Mouse (Mus musculus) WW6 (cell line): ENCODE results near the gene Htra3.

ENCODE experiments used
- DNase-seq: peaks from one replicate; pipeline ENCODE4 v3.0.0-alpha.2; 2013; ENCODE audit warnings: low read depth, low spot score

The Htra3 gene

DNA sequence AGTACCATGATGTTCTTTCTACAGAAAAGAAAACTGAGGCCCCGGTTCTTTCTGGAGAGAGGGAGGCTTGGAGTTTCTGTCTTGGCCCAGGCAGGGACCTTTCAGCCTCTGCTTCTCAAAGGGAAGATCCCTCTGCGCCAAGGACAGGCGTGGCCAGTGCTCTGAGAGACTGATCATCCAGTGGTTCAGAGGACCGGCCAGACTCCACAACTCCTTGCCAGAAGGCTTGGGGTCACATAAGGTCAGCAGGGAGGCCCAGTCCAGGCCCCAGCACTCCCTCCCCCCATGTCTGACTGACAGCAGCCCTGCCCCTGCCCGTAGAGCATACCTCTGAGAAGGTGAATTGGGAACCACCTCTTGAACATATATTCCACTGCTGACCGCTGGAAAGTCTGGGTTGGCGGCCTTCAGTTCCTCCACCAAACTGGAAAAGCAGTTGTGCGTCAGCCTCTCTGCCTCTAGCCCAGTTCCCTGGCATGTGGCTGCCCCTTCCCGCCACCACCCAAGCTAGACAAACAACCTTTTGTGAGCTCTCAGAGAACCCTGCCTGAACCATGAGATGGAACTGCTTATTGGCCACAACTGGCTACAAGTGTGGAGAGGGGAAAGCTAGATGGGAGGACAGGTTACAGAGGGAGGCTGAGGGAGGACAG, 25.7 kb downstream of the Htra3 start:
- DNase-seq = no peak

DNA sequence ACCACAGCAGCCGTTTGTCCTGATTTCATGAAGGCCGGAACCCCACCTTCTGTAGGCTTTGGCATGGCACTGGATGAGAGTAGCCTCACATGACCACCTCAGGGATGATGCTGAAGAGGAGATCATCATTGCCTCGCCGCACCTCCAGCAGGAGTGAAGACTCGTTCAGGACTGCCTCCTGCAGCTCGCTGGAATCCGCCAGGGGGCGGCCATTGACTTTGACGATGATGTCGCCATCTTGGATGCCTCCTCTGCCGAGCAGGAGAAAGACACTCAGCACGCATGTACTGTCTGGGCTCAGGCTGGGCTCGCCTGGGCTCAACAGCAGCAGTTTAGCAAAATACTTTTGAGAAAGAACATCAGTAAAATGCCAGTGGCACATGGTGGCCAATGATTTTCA, 26.7 kb downstream of the Htra3 start:
- peak; percentile 33 for DNase-seq

DNA sequence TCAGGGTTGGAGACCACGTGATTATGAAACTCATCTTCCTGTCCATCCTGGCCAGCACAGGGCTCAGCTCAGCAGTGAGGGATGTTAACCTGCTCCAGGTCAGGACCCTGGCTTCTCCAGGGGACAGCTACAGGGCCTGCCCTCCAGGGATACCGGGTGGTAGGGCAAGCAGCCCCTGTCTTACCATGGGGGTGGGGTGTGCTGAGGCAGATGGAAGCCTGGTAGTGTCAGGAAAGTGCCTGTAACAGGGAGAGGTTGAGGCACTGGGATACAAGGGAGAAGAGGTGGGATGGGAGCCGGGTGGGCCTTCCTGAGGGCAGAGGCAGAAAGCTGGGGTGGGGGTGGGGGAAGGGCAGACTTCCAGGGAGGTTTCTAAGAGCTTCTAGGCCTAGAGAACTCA, 27.3 kb downstream of the Htra3 start:
- no peak for DNase-seq

DNA sequence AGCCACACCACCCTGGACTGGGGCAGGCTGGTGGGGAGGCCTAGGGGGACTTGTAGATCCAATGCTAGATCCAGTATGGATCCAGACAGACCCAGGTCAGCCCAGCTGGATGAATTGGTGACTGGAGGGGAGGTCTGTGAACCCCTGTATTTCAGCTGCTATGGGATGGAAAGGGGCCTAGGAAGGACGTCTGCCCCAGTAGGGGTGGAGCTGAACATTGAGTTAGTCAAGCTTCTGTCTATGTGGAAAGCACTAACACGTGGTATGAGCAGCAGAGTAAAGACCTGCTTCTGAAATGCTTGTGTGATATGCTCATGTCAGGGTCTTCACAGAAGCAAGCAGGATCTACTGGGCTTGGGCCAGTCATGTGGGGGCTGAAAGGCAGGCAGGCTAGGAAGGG, 31.4 kb downstream of the Htra3 start:
- no peak for DNase-seq

DNA sequence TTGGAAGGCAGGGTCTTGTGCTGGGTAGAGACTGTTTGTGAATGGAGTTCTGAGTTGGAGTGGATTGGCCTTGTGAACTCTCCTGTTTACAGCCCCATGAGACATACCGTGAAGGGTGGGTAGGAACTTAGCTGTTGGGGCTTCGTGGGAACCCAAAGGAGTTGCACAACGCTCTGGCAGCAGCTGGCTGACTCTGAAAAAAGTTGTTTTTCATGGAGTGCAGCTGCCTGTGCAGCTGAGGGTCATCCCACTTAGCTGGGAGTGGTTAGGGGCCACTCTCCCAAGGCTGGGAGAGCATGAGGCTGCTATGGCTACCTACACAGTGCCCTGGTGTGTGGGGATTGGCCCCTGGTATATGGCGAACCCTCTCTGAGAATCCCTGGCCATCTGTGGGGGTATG, 32.0 kb downstream of the Htra3 start:
- DNase-seq = no peak

DNA sequence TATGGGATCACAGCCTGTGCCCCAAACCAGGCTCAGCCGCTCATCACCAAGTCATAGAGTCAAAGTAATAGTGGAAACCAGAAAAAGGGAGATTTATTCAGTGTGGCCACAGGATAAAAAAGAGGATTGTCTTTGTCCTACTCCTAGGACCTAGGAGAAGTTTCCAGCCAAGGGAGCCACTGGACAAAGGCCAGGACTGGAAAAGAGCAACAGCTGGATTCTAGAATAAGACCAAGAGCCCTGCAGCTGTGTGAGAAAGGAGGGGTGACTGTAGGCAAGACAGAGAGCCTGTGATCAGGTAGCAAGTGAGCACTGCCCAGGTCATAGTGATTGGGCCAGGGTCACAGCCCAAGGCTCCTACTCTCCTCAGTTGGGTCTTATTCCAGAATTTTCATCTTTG, 32.7 kb downstream of the Htra3 start:
- no peak for DNase-seq

DNA sequence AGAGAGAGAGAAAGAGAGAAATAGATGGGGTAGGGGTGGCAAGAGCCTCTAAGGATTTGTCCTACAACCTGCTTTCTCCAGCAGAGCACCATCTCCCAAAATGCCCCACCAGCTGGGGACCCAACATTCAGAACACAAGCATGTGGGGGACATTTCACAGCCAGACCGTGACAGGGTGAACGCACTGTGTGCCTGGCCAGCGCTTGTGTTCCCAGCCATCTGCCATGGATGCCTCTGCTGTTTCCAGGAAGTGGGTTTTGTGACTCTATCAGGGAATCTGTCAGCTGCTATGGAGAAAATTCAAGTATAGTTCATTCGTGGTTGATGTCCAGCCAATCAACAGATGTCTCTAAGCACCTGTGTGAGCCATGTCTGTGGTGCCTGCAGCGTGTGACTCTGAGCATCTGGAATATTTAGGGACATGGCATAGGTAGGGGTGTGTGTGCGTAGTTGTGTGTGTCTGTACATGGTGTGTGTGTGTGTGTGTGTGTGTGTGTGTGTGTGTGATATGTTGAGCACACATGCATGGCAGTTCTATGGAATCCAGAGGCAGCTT, 33.6 kb downstream of the Htra3 start:
- DNase-seq = no peak

DNA sequence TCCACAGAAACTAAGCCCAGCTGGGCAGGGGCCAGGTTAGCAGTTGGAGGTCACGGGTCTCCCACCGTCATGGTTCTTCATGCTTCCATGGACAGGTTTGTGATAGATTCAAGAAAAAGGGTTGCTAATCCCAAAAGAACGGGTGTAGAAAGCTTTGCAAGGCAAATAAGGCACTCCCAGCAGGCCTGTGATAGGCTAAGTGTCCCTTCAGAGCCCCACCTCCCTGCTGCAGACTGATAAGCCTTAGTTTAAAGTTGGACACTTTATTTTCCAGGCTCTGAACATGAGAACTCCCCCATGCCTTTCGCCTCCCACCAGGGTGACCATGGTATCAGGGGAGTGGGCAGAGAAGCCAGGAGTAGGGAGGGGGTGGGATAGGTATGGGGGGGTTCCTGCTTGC, 35.5 kb downstream of the Htra3 start:
- no peak for DNase-seq

DNA sequence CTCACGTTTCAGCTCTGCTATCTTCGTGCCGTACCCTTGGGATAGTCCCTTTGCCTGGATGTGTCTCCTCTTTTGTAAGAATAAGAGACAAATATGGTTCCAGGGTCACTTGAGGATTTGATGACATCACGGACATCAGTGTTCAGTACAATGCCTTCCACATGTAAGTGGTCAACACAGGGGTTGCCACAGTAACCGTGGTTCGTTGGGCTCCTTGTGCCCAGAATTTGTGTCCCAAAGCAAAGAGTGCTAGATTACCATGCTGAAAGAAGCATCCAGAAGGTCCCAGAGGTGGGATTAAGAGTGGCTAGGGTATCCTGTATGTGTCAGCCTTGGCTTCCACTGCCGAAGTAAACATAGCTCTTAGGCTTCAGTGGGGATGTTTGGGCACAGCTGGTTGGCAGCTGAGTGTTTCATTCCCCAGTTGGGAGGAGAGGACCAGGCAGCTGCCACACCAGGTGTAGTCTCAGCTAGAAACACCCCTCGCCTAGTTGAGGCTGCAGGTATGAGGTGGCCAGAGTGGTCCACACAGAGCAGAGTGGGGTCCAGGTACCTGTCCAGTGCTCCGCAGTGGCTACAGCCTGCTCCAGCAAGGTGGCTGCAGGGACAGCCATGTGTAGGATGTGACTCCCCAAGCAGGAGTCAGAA, 36.1 kb downstream of the Htra3 start:
- DNase-seq = no peak

DNA sequence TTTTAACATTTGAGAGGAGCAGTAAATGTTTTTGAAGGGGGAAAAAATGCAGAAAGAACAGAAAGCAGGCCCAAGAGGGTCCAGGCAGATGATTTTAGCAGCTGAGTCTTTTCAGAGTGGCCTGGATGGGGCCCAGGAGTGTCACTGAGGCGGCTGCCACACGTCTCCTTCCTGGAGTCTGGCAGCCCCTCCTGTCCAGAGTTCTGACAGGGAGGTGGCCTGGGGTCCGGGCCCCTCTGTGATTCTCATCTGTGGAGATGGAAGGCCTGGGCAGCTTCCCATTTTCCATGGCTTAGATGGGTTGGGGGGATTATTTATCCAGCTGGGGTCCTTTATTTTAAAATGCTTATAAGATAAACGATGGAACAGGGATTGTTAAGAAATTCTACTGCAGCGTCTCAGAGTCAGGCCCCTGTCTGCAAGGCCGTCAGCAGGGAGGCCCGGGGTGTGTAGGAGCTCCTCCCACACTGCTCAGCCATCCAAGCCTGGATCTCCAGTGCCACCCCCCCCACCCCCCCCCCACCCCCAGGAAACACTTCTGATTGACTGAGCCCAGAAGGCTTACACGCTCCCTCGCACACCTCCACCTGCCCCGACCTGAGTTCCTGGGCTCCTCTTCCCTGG, 37.5 kb downstream of the Htra3 start:
- no peak for DNase-seq

DNA sequence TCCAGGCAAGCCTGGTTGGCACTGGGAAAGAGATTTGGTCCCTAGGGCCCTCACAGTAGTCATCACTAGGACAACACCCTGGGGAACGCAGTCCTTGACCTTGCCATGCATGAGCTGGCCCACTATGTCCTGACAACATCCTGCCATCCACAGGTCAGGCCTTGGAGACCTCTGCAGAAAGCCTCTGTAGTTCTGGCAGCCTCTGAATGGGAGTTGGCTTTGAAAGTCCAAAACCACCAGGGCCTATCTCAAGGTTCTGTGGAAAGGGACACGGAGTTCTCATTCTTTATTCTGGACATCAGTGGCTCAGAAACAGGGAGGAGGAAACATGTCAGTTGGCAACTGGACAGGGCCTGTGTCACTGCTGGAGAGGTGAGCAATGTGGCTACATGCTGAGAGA, 43.6 kb downstream of the Htra3 start:
- no peak for DNase-seq

DNA sequence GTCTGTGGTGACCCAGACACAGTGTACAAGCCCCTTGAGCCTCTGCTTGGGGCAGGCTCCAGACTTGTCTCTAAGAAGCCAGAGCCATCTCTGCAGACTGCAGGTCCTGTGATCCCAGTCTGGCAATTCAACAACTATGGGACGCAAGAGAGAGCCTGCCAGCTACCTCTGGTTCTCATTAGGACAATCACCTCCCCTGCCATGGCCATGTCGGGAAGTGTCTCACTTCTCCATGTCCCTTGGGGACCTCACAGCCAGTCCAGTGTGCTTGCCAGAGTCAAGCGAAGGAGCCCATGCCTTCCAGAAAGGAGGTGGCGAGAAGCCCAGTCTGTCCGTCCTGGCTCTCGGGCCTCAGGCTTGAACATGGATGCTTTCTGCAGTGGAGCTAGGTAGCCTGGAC, 46.7 kb downstream of the Htra3 start:
- DNase-seq = no peak

DNA sequence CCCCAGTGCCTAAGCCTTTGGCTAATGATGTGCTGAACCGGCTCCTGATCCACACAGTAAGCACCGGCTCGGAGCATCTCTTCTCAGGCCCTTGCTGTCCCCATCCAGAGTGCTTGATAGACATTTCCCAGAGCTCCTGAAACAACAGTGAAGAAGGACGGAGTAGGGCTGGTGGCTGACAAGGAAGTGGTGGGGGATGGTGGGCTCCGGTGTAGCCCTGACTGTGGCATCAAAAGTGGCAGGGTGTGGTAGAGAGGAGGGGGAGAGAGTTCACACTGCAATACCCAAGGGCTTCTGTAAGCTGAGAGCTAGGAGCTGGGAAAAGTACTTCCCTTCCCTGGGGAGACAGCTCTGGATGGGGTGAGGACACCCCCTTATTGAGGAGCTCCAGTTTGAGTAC, 47.8 kb downstream of the Htra3 start:
- no peak for DNase-seq

DNA sequence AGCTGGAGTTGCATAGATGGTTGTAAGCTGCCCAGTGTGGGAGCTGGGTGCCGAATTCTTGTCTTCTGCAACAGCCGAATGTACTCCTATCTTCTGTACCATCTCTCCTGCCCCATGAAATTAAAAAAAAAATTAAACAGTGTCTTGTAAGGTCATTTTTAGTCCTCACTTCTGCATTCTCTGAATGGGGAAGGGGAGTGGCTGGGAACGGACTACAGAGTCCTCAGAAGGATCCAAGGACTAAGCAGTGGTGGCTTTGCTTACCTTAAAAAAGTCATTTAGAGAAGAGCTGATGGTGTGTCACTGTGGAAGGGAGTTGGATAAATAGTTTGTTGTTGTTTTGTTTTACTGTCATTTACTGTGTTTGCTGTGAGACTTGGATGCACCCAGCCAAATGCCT, 48.4 kb downstream of the Htra3 start:
- no peak for DNase-seq

DNA sequence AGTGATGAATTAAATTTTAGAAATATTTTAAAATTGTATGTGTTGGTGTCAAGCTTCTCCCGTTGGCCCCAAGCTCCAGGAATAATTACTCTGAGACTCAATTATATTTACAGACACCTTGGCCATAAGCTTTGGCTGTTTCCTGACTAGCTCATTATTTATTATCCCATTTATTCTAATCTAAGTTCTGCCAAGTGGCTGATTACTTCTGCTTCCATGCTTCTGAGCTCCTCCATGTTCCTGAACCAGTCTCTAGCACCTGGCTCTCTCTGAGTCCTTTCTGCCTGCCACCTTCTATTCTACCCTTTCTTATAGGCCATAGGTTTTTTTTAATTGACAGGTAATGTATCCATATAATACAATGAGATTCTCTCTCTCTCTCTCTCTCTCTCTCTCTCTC, 48.9 kb downstream of the Htra3 start:
- no peak for DNase-seq

DNA sequence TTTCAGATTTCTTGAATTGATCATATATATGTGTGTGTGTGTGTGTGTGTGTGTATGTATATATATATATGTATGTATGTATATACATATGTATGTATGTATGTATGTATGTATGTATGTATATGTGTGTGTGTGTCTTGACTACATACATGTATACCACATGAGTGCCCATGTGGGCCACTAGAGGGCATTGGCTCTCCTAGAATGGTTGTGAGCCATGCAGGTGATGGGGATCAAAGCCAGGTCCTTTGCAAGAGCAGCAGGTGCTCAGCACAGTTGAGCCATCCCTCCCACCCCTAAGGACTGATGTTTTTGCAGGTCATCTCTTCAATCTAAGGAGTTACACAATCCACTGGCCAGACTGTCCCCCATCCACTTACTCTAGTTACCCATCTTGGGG, 50.2 kb downstream of the Htra3 start:
- DNase-seq = no peak

DNA sequence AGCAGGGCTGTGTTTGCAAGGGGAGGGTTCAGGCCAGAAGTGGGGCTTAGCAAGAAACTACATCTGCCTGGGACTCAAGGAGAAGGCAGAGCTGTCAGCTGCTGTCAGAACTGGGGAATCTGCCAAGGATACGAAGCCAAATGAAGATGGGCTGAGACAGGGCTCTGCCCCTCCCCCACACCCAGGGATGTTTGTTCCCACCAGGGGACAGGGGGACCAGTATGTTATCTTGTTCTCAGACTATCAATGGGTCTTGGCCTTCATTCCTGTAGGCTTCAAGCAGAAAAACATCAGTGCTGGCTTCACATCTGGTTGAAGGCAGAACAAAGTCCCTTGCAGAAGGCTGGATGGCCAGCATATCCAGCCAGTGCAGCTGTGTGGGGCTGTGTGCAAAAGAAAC, 50.9 kb downstream of the Htra3 start:
- DNase-seq = no peak

DNA sequence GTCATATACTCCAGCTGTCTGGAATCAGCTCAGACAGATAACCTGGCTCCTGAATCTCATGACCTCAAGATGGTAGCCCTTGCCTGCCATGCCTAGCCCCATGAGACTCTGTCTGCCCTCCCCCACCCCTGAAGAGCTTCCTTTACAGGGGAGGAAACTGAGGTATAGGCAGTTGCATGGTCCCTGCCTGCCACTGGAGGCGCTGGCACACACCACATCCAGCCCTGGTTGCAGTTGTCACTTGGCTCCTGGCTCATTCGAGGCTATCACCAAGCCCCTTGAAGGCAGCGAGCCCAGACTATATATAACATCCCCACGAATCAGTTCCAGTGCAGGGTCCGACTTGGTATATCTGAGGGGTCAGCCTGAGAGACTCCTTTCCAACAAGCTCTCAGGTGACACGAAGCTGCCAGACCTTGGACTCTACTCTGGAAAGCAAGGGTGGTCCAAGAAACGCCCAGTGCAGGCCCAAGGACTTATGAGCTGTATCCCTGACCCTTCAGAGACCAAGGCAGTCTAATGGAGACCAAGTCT, 52.2 kb downstream of the Htra3 start:
- no peak for DNase-seq

DNA sequence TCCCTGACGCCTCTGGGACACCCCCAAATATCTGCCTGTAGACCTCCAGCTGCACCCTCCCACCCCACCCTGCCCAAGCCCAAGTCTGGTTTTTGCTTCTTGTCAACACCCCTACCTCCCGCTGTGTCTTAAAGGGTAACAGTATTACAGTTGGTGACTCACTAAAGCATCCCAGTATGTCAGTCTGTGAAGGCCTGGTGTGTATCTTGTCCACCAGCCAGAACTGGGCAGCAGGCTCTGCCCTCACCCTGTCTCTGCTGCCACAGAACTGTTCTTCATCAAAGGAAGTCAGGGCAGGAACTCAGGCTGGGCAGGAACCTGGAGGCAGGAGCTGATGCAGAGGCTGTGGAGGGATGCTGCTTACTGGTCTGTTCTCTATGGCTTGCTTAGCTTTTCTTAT, 53.2 kb downstream of the Htra3 start:
- no peak for DNase-seq

DNA sequence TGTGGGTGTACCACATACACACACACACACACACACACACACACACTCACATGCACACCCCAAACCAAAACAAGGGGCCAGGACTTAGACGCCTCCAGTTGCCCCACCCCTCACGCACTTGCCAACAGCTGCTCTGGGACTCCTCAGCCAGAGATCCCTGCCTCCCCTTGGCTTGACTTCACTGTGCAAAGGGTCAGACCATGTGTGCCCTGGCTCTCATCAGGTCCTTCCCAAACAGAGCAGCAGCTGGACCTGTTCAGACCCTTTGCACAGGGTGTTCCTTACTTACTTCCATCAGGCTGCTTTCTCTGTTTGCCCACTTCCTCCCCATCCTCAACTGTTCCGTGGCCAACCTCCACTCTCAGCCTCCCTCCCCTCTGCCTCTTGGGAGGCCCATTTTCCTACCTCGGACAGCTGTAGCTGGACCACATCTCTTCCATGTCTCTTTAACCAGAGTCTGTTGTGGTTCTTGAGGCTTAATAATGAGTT, 54.8 kb downstream of the Htra3 start:
- DNase-seq = no peak

DNA sequence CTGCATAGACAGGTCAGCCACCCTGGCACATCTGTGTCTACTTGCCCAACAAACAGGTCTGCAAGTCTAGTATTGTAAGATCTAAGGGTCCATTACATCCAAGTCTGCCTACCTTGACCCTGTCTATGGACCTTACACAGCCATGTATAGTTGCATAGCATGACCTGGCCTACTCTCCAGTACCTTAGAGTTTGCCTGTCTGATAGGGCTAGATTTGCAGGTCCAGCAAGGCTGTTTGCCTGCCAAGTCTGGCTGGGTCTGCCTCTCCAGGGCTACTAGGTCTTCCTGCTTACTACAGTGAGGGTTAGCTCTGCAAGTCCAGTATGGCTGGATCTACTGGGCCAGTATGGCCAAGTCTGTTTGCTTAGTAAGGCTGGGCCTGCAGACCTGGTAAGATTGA, 55.8 kb downstream of the Htra3 start:
- no peak for DNase-seq

DNA sequence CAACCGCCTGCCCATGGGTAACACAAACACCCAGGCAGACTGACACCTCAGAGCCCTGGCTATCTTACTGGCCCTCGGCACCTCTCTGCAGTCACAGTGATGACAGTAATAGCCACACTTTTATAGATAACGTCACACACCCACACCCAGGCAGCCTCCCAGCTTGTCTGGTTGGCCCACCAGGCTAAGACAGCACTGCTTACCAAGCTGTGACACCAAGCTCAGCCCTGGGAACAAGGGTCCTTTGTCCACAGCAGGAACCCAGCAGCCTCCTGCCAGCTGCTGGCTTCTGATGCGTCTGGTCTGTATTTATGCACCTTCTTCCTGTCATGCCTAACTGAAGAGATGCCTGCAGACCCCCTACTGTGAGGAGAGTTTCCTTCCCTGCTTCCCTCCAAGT, 58.5 kb downstream of the Htra3 start:
- DNase-seq = no peak

DNA sequence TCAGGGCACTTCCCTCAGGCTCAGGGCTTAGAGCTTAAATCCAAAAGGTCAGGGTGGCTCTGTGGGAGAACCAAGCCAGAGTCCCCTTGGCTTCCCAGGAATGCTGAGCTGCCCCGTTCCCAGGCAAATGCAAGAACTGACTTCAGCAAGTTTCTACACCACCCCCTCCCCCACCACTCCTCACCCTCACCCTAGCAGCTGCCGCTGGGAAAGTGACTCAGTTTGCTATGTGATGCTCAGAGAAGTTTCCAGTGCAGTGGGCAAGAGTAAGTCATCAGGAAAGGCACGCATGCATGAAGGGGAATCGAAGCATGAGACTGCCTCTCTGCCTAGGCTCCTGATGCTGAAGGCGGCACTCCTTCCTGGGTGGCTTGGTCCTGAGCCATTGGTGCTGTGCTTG, 62.6 kb downstream of the Htra3 start:
- no peak for DNase-seq
